Comparison of ENCODE assay signal across 12 mouse cellular contexts in genomic region chr3:14863922-14864321, GRCm38 (mm10). TPM values are rescaled to one million over a fixed set of nuclear protein-coding genes. Genes with fewer than 3 reads are reported as not detected.
"Had no signal": no experiment of that assay in that cellular context is flagged by ENCODE, and none has a peak within 500 bp of the region (broad histone marks: within the 10 kb centered on the region; RNA-seq: fewer than 3 reads in every experiment).

No protein-coding gene starts in this region.

- DNase-seq: kidney, adult 11 months; kidney, adult 9 months; lung, adult 18-20 months; right cerebral cortex, adult 18-20 months; right cerebral cortex, postnatal 25 days; thymus, postnatal 4 days had no signal

- H3K36me3 ChIP-seq: limb, embryonic 12.5 days; midbrain, embryonic 13.5 days; neural tube, embryonic 13.5 days had no signal

- H3K9me3 ChIP-seq: limb, embryonic 12.5 days; midbrain, embryonic 13.5 days; neural tube, embryonic 13.5 days had no signal

- H3K27ac ChIP-seq: layer of hippocampus, adult 2 months; limb, embryonic 12.5 days; midbrain, embryonic 13.5 days; neural tube, embryonic 13.5 days had no signal

- H3K4me3 ChIP-seq: layer of hippocampus, adult 2 months had no signal

- H3K4me1 ChIP-seq: limb, embryonic 12.5 days had no signal

- H3K27me3 ChIP-seq: limb, embryonic 12.5 days; neural tube, embryonic 13.5 days had no signal

RNA-seq across cellular contexts. Expression of gene Car1, which starts 55.8 kb away (rescaled TPM):
- total RNA-seq: layer of hippocampus, adult 2 months; layer of hippocampus, postnatal 10 days had no signal
- polyA plus RNA-seq: limb, embryonic 12.5 days; midbrain, embryonic 13.5 days; neural tube, embryonic 13.5 days; small intestine, adult 2 months had no signal
